8 mouse cellular contexts compared by ENCODE assay signal in the genomic region with DNA sequence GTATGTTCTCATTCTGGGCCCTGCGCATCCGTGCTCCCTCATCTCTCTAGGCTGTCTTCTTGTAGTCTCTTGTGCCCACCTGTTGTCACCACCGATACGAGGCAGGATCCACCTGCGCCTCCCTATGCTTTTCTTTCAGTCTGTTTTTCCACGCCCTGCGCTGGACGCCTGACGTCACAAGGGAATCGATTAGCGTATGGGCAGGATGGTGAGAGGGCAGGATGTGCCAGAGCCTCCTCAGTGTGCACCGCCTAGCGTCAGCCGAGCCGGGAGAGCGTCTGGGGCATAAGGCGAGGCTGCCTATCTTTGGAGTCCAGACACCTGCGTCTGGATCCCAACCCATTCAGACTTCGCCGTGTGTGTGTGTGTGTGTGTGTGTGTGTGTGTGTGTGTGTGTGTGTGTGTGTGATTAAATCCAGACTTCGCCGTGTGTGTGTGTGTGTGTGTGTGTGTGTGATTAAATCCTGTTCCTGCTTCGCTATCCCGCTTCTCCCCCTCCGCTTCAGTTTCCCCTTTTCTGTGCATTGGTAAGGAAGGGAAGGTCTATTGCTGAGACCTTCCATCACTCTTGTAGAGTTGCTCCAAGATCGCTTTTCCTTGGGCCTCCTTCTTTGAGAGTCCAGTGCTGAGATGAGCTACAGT. TPM values are rescaled to one million over a fixed set of nuclear protein-coding genes. Genes with fewer than 3 reads are reported as not detected.
A peak's percentile ranks its signal among the peaks of the same experiment; 100 is the strongest.
DNase-seq lines count a peak whose midpoint lies in the region; ATAC-seq and TF ChIP-seq lines count a peak whose summit lies in the region.

No protein-coding gene starts in this region.

- no peaks in the 10 kb centered on the region for H3K27me3 ChIP-seq in kidney, adult 2 months (replicated peaks; ENCODE audit: control insufficient read depth, insufficient read depth, low read length)
- H3K27me3 ChIP-seq in forebrain, embryonic 10.5 days (ENCODE audit: poor library complexity, severe bottlenecking), result peaks cover 53% of the 10 kb centered on the region
- H3K27me3 ChIP-seq in intestine, postnatal 0 days (replicated peaks; ENCODE audit: control insufficient read depth, insufficient read depth, low read length), result peaks cover 22% of the 10 kb centered on the region
- peaks cover 57% of the 10 kb centered on the region for H3K27me3 ChIP-seq in liver, embryonic 12.5 days (replicated peaks)

- H3K4me2 ChIP-seq in intestine, postnatal 0 days (replicated peaks; ENCODE audit: low read depth), result peak overlapping the region; percentile 100
- H3K4me2 ChIP-seq in liver, embryonic 12.5 days, result peak overlapping the region; percentile 92

- no peaks in the 10 kb centered on the region for H3K9me3 ChIP-seq in forebrain, embryonic 10.5 days
- H3K9me3 ChIP-seq in intestine, postnatal 0 days (ENCODE audit: control insufficient read depth), result no peaks in the 10 kb centered on the region
- no peaks in the 10 kb centered on the region for H3K9me3 ChIP-seq in liver, embryonic 12.5 days (replicated peaks)

- TF ChIP-seq POLR2A in kidney, adult 2 months (IDR thresholded peaks at IDR 0.05; ENCODE audit: low read depth, low read length), result no peak

- DNase-seq in kidney, adult 2 months, result no peak
- no peak for DNase-seq in kidney, adult 18-20 months
- no peak for DNase-seq in forebrain, embryonic 10.5 days (ENCODE audit: extremely low spot score, low spot score)
- DNase-seq in retina, embryonic 14.5 days (ENCODE audit: low spot score), result peak; percentile 60
- no peak for DNase-seq in adipocyte (ENCODE audit: low spot score)

- peak; percentile 37 for ATAC-seq in activated CD4-positive, CD25-positive, alpha-beta regulatory T cell, adult 4 months
- peak; percentile 73 for ATAC-seq in intestine, postnatal 0 days
- peak; percentile 47 for ATAC-seq in liver, embryonic 12.5 days

- WGBS in kidney, adult 2 months, result 15% methylated on average over 24 of the region's 26 CpGs
- WGBS in forebrain, embryonic 10.5 days, result 7% methylated on average over 26 of the region's 26 CpGs
- 11% methylated on average over 26 of the region's 26 CpGs for whole genome bisulfite sequencing in intestine, postnatal 0 days
- 6% methylated on average over 25 of the region's 26 CpGs for WGBS in liver, embryonic 12.5 days (ENCODE audit: insufficient replicate concordance)

- no peak for TF ChIP-seq CTCF in kidney, adult 2 months (conservative IDR thresholded peaks at IDR 0.05; ENCODE audit: insufficient read depth, insufficient read length, low read depth, low read length)
- peak; percentile 46 for TF ChIP-seq CTCF in intestine, postnatal 0 days (IDR thresholded peaks at IDR 0.05; ENCODE audit: low read depth)

- no peak overlapping the region for H3K27ac ChIP-seq in kidney, adult 2 months (ENCODE audit: insufficient read depth, low read depth, low read length)
- no peak overlapping the region for H3K27ac ChIP-seq in forebrain, embryonic 10.5 days
- no peak overlapping the region; the same call in 1 of the 2 replicates for H3K27ac ChIP-seq in intestine, postnatal 0 days (ENCODE audit: low read depth, low read length)
- H3K27ac ChIP-seq in liver, embryonic 12.5 days, result no peak overlapping the region

- H3K36me3 ChIP-seq in kidney, adult 2 months (ENCODE audit: control insufficient read depth, insufficient read depth, low read length), result no peaks in the 10 kb centered on the region
- H3K36me3 ChIP-seq in forebrain, embryonic 10.5 days (replicated peaks), result no peaks in the 10 kb centered on the region
- no peaks in the 10 kb centered on the region for H3K36me3 ChIP-seq in intestine, postnatal 0 days (ENCODE audit: control insufficient read depth, insufficient read depth)
- H3K36me3 ChIP-seq in liver, embryonic 12.5 days, result no peaks in the 10 kb centered on the region

- peak overlapping the region; percentile 57; the same call in 1 of the 2 replicates for H3K9ac ChIP-seq in intestine, postnatal 0 days (ENCODE audit: low read depth, low read length)
- H3K9ac ChIP-seq in liver, embryonic 12.5 days, result no peak overlapping the region

- peak overlapping the region; percentile 26 for H3K4me3 ChIP-seq in kidney, adult 2 months (ENCODE audit: insufficient read depth, low read depth, low read length)
- peak overlapping the region; percentile 65 for H3K4me3 ChIP-seq in forebrain, embryonic 10.5 days
- peak overlapping the region; percentile 59 for H3K4me3 ChIP-seq in intestine, postnatal 0 days (ENCODE audit: low read depth, low read length)
- peak overlapping the region; percentile 56 for H3K4me3 ChIP-seq in liver, embryonic 12.5 days

- H3K4me1 ChIP-seq in kidney, adult 2 months (ENCODE audit: control insufficient read depth, insufficient read depth, low read length), result peaks cover 3% of the 10 kb centered on the region; the same call in 1 of the 2 replicates
- H3K4me1 ChIP-seq in forebrain, embryonic 10.5 days, result peaks cover 29% of the 10 kb centered on the region
- no peaks in the 10 kb centered on the region; the same call in 1 of the 2 replicates for H3K4me1 ChIP-seq in intestine, postnatal 0 days (replicated peaks; ENCODE audit: control insufficient read depth, insufficient read depth, low read length)
- peaks cover 18% of the 10 kb centered on the region for H3K4me1 ChIP-seq in liver, embryonic 12.5 days

RNA-seq across cellular contexts. Expression of gene Ablim2, which starts 0.6 kb away (rescaled TPM):
- polyA plus RNA-seq in kidney, adult 2 months (2012; rRNA removed), result 5.8 and 7.5 TPM in 2 replicates
- polyA plus RNA-seq in activated CD4-positive, CD25-positive, alpha-beta regulatory T cell, adult 4 months (2017; shearing (Covaris generic)), result 1 to 10 TPM; 1.5 to 1.9 TPM
- 0.49 TPM in 1 of 2 replicates, not detected in the other for polyA plus RNA-seq in forebrain, embryonic 10.5 days (2016; fragmentation: Nextera tagmentation; extraction: Ambion mirVana)
- 1.9 and 2.0 TPM in 2 replicates for polyA plus RNA-seq in intestine, postnatal 0 days (2015; fragmentation: Nextera tagmentation; extraction: Ambion mirVana)
- polyA plus RNA-seq in liver, embryonic 12.5 days (2016; fragmentation: Nextera tagmentation; extraction: Ambion mirVana), result 0.08 and 0.12 TPM in 2 replicates

RNA-seq across cellular contexts. Expression of gene Sh3tc1, which starts 17.3 kb away (rescaled TPM):
- 35.1 and 40.1 TPM in 2 replicates for polyA plus RNA-seq in kidney, adult 2 months (2012; rRNA removed)
- 1 to 10 TPM; 2.1 to 2.5 TPM for polyA plus RNA-seq in activated CD4-positive, CD25-positive, alpha-beta regulatory T cell, adult 4 months (2017; shearing (Covaris generic))
- 3.9 and 4.5 TPM in 2 replicates for polyA plus RNA-seq in forebrain, embryonic 10.5 days (2016; fragmentation: Nextera tagmentation; extraction: Ambion mirVana)
- polyA plus RNA-seq in intestine, postnatal 0 days (2015; fragmentation: Nextera tagmentation; extraction: Ambion mirVana), result 18.3 and 18.7 TPM in 2 replicates
- 3.3 and 3.8 TPM in 2 replicates for polyA plus RNA-seq in liver, embryonic 12.5 days (2016; fragmentation: Nextera tagmentation; extraction: Ambion mirVana)
